Mouse (Mus musculus): ENCODE measurements around the gene Xylb.
A peak's percentile ranks its signal among the peaks of the same experiment; 100 is the strongest.

Xylb gene

DNA sequence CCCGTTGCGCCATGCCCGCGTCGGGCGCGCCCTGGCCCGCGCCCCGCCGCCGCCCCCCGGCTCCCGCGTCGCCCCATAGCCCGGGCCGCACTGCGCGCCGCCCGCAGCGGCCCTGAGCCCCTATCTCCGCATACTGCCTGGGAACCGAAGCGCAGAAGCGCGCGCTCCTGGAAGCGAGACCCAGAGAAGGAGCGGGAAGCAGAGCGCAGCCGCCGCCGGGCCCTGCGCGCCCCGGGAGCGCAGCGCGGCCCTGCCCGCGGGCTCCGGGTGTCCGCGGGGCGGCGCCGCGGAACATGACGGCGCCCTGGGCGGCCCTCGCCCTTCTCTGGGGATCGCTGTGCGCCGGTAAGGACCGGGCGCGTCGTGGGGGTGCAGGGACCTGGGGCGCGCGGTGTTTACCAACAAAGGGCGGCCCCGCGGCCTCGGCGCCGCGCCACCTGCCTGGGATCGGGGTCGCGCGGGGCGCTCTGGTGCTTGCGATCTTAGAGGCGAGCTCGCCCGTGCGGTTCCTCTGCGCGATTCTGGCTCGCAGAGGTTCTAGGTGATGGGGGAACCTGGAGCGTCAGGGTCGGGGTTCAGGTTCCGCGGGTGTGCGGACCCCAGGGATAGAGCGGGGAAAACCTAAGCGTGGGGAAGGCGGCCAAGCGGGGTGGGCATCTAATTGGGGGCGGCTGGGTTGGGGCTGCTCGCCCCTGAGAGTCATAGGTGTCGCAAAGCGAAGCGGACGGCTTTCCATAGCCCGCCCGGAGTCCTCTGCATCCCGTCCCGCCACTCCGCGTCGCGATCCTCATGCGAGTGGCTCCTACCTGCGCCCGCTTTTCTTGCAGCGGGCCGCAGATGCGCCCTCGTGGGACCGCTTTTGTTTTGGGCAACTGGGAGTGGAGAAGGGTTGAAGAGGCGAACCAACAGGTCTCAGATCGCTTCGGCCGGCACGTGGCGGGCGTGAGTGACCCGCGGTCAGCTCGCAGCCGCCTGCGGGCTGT, 45.4 kb downstream of the Xylb start:
- peak; percentile 42 to 48 for DNase-seq

DNA sequence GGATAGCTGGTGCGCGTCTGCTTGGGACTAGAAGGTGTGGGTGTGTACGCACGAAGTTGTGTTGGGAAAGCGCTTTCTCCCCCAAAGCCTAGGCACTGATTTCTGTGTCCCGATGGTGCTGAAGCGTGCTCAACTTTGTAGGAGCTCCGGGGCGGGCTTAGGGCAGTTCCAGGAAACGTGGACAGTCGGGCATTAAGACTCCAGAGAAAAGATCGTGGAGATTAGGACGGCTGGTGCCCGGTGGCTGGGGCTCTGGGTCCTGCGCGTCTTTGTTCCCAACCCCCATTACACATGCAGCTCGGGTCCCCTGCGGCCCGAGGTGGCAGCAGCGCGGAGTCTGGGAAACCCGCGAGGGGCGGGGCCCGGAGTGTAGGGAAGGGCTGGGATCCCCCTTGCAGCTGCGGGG, 46.1 kb downstream of the Xylb start:
- DNase-seq, result peak; percentile 47 to 51

DNA sequence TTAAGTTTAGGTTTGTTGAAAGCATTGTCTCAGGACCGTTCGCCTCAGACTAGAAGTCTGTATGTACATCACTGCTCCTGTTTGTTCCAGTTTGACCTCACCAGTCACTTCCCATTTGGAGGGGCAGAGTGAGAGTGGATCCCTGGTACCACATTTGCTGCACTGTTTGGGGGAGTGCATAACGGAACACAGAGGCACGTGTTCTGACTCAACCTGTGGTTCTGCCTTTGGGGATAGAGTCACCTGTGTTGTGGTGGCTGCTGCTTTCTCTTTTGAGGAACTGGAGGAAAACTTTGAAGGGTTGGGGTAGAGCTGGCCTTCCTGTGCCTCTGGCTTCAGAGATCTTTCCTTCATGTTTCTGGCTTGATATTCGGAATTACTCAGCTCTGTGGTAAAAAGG, 46.9 kb downstream of the Xylb start:
- DNase-seq, result no peak

DNA sequence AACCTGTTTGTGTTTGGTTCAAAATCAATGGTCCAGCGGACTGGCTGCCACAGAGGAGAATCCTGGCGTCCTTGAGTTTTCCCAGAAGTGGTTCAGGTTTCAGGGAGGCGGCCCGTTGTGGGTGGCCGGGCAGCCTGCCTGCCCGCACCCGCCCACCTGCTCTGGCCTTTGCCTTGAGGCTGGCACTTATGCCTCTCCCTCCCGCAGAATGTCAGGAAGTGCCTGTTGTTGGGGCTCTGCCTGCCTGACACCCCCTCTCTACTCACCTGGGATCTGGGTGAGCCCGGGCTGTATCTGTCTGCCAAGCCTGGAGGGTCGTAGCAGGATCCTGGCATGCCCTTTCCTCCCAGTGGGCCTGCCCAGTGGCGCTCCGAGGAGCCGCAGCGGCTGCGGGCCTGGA, 50.7 kb downstream of the Xylb start:
- peak in 1 of 2 experiments; percentile 43 for DNase-seq

DNA sequence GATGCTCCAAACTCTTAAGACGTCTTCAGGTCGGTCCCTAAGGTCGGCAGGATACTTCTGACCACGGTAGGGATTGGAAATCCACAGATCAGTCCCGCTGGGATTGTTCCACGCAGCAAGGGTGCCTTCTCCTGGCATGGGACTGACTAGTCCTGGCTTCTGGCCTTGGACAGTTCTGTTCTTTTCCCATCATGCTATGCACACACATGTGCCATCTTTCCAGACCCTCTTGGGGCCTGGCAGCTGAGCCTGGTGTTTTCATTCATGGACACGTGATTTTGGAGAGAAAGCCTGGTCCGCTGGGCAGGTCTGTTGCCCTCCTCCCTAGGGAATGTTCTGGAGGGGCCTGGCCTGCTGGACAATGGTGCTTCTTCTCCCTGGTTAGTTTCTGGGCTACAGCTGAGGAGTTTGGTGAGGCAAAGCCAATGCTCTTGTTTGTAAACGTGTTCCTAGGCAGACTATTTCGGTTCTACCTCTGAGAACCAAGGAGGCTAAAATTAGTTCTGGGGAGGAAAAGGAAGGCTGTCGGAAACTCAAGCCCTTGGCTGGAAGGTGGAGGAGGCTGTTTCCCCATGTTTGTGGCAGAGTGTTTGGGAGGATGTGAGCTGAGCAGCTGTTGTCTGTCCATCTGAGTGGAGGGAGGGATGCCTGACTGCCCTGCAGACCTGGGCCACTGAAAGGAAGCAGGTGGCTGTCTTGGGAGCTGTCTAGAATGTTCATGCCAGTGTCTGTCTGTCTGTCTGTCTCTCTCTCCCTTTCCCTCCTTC, 51.9 kb downstream of the Xylb start:
- no peak for DNase-seq

DNA sequence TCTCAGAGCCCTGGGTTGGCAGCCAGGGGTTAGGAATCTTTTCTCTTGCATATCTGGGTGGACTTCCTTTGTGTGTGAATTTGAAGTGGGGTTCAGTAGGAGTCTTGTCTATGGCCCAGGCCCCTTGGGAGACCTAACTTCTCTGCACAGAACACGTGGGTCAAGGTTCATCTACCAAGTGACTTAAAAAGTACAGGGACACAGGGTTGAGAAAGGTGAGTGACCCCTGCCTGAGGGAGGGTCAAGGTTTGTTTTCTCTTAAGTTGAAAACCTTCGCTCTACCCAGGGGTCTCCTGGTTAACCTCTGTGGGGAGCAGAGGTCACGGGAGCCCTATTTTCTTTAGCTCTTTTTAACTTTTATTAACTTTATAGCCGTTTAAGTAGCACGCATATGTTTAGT, 52.7 kb downstream of the Xylb start:
- no peak for DNase-seq

DNA sequence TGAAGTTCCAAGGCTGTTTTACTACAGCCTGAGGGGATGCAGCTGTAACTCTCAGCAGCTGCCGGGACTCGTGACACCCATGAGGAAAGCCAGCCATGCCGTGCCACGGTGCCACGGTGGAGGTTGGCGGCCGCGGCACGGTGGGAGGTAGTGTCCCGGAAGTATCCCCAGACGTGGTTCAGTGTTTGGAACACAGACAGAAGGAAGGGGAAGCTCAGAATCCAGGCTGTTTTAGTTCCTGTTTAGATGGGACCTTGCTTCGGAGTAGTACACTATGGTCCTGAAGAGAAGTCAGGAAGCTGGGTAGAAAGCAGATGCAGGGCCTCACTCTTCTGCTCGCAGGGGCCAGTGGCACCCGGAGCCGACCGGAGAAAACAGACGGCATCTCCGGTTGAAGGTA, 60.8 kb downstream of the Xylb start:
- no peak for DNase-seq

DNA sequence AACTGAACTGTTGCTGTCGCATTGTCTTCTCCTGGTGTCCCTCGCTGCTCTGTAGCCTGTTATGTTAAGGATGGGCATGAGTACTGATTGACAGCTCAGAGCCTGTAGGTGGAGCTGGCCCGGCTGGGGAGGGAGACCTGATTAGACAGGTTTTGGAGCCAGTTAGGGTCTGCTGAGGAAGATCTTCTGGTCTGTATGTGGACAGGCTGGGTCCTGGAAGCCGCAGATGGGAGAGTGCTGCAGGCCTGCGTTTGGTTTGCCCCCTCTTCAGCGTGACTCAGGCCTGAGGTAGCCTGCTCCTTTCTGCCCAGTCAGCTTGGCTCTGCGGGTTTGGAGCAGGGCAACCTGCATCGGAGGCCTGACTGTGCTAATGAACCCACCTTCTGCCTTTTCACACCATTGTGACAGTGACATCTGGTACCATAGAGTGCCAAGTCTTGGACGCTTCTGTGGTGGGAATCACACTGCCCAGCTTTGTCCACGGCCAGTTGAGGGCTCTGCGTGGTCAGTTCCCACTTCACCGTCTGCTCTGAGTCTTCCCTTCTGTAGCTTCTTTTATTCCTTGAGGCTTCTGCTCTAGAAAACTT, 62.8 kb downstream of the Xylb start:
- DNase-seq, result no peak

DNA sequence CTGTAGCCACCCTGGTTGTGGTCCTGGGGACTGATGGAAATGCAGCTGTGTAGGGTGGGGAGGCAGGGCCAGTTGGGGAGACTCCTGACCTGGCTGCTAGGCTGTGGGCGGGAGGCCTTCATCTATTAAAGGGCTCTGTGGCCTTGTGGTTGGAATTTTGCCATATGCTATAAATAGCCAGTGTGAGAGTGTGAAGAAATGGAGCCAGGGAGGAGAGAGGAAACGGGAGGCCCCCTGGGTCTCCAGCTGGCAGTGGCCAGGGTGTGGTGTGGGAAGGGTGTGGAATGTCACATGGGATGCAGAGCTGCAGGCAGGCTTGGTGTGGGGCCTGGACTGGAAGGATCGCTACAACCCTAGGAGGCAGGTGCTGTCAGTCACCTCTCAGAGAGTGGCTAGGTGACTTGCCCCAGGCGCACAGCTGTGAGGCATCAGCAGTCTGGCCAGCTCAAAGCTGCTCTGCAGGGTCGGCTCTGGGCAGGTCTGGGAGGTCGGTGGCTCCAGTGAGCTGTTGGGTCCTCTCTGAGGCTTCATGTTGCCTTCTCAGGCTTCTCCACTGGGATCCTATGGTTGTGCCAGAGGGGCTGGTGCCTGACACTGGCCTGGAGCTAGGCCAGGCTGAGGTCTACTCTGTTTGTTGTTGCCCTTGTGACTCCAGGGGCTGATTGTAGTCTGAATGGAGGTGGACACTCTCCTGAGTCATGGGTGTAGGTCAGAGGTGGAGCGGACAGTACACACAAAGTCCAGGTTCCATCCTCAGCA, 68.2 kb downstream of the Xylb start:
- DNase-seq, result peak; percentile 54 to 69

DNA sequence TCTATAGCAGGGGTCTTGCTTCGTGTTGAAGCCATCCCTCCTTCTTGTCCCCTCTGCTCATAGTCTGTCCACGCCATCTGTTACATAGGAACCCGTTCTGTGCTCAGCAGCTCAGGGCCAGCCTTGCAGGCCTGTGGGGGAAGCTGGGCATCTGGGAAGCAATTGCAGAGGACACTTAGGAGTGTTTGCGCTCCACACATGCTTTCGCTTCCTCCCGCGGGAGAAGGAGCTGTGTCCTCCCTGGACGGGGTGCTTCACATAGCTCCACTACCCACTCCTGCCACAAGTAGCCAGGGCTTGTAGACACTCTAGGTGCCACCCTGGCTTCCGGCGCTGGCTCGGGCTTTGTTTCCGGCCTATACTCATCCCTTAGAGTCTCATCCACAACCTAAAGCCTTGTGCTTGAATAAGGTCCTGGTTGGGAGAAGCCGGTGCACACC, 68.8 kb downstream of the Xylb start:
- DNase-seq, result peak; percentile 62 to 67

DNA sequence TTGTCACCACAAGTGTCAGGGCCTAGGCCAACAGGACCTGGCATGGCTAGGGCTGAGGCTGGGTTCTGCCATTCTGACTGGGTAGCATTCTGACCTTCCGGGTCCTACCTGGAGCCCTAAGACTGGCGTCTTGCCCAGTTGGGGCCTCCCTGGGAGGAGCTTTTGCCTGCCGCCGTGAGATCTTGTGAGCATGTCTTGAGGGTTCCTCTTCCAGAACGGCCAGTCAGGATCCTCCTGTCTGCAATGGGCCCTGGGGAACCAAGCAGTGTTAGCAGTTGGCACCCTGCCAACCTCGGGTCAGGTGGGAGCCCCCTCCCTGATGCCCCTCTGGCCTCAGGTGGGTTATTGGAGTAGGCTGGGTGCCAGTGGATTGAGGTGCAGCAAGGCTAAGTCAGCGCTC, 69.3 kb downstream of the Xylb start:
- peak in 1 of 2 experiments; percentile 41 for DNase-seq

DNA sequence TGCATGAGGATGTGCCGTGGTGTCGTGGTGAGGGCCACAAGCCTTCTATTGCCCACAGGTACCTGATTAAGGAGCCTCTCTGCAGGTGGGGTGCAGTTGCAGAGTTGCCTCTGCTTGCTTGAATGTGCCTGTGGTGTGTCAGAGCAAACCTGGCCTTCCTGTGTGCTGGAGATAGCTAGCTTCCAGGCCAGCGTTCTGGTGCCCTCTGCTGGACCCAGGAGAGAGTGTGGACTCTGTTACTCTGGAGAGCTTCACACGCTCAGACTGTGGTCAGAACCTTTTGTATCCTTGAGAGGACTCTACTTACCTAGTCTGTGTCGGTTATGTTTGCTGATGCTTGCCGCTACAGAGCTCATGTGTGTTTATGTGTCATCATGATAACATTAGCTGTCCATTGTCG, 73.1 kb downstream of the Xylb start:
- peak; percentile 83 to 85 for DNase-seq

DNA sequence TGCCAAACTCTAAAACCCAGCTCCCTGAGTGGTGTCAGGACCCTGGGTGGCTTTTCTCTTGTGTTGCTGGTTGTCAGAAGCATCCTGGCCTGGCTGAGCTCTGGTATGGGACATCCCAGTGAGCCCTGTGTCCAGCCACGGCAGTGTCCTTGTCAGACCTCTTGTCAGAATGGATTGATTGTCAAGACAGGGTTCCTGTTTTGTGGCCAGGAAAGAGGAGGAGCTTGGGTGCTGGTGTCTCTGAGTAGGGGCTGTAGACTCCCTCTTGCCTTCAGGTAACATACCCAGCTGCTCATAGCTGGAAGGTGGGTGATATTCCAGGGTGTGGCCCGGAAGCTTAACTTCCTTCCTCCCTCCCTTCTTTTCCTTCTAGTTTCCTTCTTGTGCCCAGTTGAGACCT, 78.7 kb downstream of the Xylb start:
- no peak for DNase-seq

DNA sequence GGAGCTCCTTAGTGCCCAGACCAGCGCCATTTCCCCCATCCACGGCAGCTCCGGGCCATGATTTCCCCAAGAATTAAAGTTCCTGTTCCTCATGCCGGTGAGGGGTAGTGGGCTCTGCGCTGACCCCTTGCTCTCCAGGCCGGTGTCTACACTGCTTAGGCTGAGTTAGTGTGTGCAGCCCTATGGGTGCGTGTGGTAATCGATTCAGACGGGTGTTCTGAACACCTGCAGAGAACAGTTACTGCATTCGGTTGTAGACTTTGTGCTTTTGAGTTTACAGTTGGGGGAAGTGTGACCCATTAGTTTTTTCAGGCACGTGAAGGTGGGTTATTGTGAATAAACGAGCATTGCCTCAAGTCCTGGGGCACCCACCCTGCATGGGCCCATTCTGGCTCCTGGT, 80.9 kb downstream of the Xylb start:
- no peak for DNase-seq

DNA sequence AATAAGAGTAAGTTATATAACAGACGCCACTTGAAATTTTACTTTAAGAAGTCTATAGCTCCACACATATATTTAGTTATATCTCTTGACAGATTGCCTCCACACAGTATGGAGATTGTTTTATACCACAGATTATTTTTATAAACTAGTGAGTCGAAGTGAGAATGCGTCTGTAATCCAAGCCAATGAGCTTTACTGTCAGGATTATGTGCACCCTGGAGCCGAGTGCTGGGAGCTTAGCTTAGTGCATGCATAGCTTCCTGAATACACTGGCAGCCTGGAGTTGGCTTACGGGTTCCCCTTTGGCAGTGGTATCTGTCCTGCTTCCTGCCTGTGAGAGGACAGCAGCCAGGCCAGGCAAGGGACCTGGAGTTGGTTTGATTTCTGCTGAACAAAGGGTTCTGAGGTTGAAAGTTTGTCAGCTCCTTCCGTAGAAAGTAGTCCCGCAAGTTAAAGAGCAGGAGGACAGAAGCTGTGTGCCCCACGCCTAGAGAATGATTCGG, 81.4 kb downstream of the Xylb start:
- DNase-seq, result no peak

Data from lung, adult 18-20 months (tissue).